In genomic region chr15:77202223-77202622, GRCm38 (mm10) we compare ENCODE assay signal across 8 mouse cellular contexts.
DNase-seq lines count a peak whose midpoint lies in the region; ATAC-seq and TF ChIP-seq lines count a peak whose summit lies in the region.

No protein-coding gene starts in this region.

- ATAC-seq in midbrain, embryonic 11.5 days (ENCODE audit: low FRiP score): no peak
- ATAC-seq in midbrain, embryonic 13.5 days: no peak
- ATAC-seq in intestine, embryonic 16.5 days: 0 out of 2 replicates have a peak, but pooled peaks have one; percentile 36

- no peak overlapping the region for H3K4me2 ChIP-seq in midbrain, embryonic 11.5 days
- no peak overlapping the region for H3K4me2 ChIP-seq in midbrain, embryonic 13.5 days (replicated peaks)
- 0 out of 2 replicates have a peak overlapping the region, but pooled peaks have one; percentile 4 for H3K4me2 ChIP-seq in intestine, embryonic 16.5 days (ENCODE audit: low read depth, low read length)

- DNase-seq in midbrain, embryonic 11.5 days (ENCODE audit: low spot score, missing footprints): peak; percentile 90
- DNase-seq in gastrocnemius, postnatal 14 days: peak; percentile 50
- DNase-seq in lung, postnatal 10 days: peak; percentile 82
- no peak for DNase-seq in thymus, postnatal 25 days
- no peak for DNase-seq in right cerebral cortex, postnatal 4 days
- no peak for DNase-seq in layer of hippocampus, adult 2 months (ENCODE audit: low spot score in 2 of 2)

- no peak overlapping the region for H3K4me3 ChIP-seq in midbrain, embryonic 11.5 days (ENCODE audit: low read depth, low read length)
- H3K4me3 ChIP-seq in midbrain, embryonic 13.5 days (replicated peaks): no peak overlapping the region
- H3K4me3 ChIP-seq in intestine, embryonic 16.5 days (ENCODE audit: low read length): no peak overlapping the region
- H3K4me3 ChIP-seq in layer of hippocampus, adult 2 months: no peak overlapping the region

- no peak overlapping the region for H3K9ac ChIP-seq in midbrain, embryonic 11.5 days (ENCODE audit: low read length)
- H3K9ac ChIP-seq in midbrain, embryonic 13.5 days (replicated peaks): no peak overlapping the region
- no peak overlapping the region for H3K9ac ChIP-seq in intestine, embryonic 16.5 days (ENCODE audit: low read depth, low read length)

- no peak overlapping the region for H3K27ac ChIP-seq in midbrain, embryonic 11.5 days (ENCODE audit: low read depth, low read length)
- H3K27ac ChIP-seq in midbrain, embryonic 13.5 days: no peak overlapping the region
- H3K27ac ChIP-seq in intestine, embryonic 16.5 days (ENCODE audit: low read length): peak overlapping the region; percentile 10; the same call in 1 of the 2 replicates
- no peak overlapping the region for H3K27ac ChIP-seq in layer of hippocampus, adult 2 months

- whole genome bisulfite sequencing in midbrain, embryonic 11.5 days: 36% methylated on average over 2 of the region's 2 CpGs
- 29% methylated on average over 2 of the region's 2 CpGs for WGBS in midbrain, embryonic 13.5 days
- WGBS in intestine, embryonic 16.5 days: 9% methylated on average over 2 of the region's 2 CpGs

- intact Hi-C loops in gastrocnemius, postnatal 14 days (cut with DNase I; ENCODE audit: low total_unique reads): no loop called here

- peaks cover 15% of the 10 kb centered on the region for H3K4me1 ChIP-seq in midbrain, embryonic 11.5 days (ENCODE audit: control insufficient read depth, insufficient read depth, low read length)
- peaks cover 34% of the 10 kb centered on the region for H3K4me1 ChIP-seq in midbrain, embryonic 13.5 days (replicated peaks)
- H3K4me1 ChIP-seq in intestine, embryonic 16.5 days (ENCODE audit: control insufficient read depth, insufficient read depth, low read length): peaks cover 40% of the 10 kb centered on the region

- no peaks in the 10 kb centered on the region for H3K9me3 ChIP-seq in midbrain, embryonic 11.5 days (ENCODE audit: control insufficient read depth, low read length)
- no peaks in the 10 kb centered on the region for H3K9me3 ChIP-seq in midbrain, embryonic 13.5 days
- H3K9me3 ChIP-seq in intestine, embryonic 16.5 days (ENCODE audit: control insufficient read depth, low read length): no peaks in the 10 kb centered on the region

- H3K36me3 ChIP-seq in midbrain, embryonic 11.5 days (ENCODE audit: control insufficient read depth, insufficient read depth, low read length): no peaks in the 10 kb centered on the region
- H3K36me3 ChIP-seq in midbrain, embryonic 13.5 days: no peaks in the 10 kb centered on the region
- H3K36me3 ChIP-seq in intestine, embryonic 16.5 days (ENCODE audit: control insufficient read depth, insufficient read depth, low read length): no peaks in the 10 kb centered on the region

- no peaks in the 10 kb centered on the region for H3K27me3 ChIP-seq in midbrain, embryonic 11.5 days (ENCODE audit: control insufficient read depth, insufficient read depth, low read length)
- no peaks in the 10 kb centered on the region for H3K27me3 ChIP-seq in midbrain, embryonic 13.5 days
- H3K27me3 ChIP-seq in intestine, embryonic 16.5 days (replicated peaks; ENCODE audit: control insufficient read depth, insufficient read depth, low read length): no peaks in the 10 kb centered on the region

- TF ChIP-seq CTCF in layer of hippocampus, adult 2 months (conservative IDR thresholded peaks at IDR 0.05): no peak

Comparison
In these comparisons a context has a peak if more than half of its experiments do, and no peak if none do; other contexts are left out.
1. DNase-seq: peak in midbrain, embryonic 11.5 days (single experiment), gastrocnemius, postnatal 14 days (single experiment) and lung, postnatal 10 days (single experiment); none in thymus, postnatal 25 days (single experiment), right cerebral cortex, postnatal 4 days (single experiment) and layer of hippocampus, adult 2 months (0 of 2).